Mouse (Mus musculus): ENCODE measurements around the gene Ptgis.

GRCm38 (mm10) chr2:167220736-167221135 lies 19.7 kb downstream of the Ptgis start:
- no peak for TF ChIP-seq POLR2A (IDR thresholded peaks at IDR 0.05; ENCODE audit: insufficient read length, low read depth)
- TF ChIP-seq E2F4 (IDR thresholded peaks at IDR 0.05; ENCODE audit: insufficient read depth), result no peak

Measured in myocyte (in vitro differentiated cells).